Mouse (Mus musculus) kidney, adult 2 months (tissue): ENCODE measurements at regions not wholly inside any gene's neighbourhood (a gene's known extent, or its start where the extent isn't known, plus 50 kb on each side); places are given as distances from the start of the nearest gene placed in this dataset.
A peak's percentile ranks its signal among the peaks of the same experiment; 100 is the strongest.

Experiments
- DNase-seq: peaks from one replicate; pipeline ENCODE4 v3.0.0; 2021
- H3K27ac ChIP-seq: fragments of 200-500 bp; 2 replicates; pipeline ENCODE4 v1.5.1; 2012; ENCODE audit warnings: low read depth, low read length, control low read depth, inconsistent platforms; ENCODE audit not compliant: insufficient read depth
- H3K27me3 ChIP-seq: fragments of 200-500 bp; replicated peaks from 2 replicates; pipeline ENCODE4 v1.6.1; 2012; ENCODE audit warnings: mild to moderate bottlenecking, moderate library complexity, low read length, inconsistent platforms; ENCODE audit not compliant: control insufficient read depth, insufficient read depth
- H3K36me3 ChIP-seq: fragments of 200-500 bp; 2 replicates; pipeline ENCODE4 v1.6.1; 2012; ENCODE audit warnings: mild to moderate bottlenecking, moderate library complexity, low read length, inconsistent platforms; ENCODE audit not compliant: control insufficient read depth, insufficient read depth
- H3K4me1 ChIP-seq: fragments of 200-500 bp; 2 replicates; pipeline ENCODE4 v1.6.1; 2011; ENCODE audit warnings: low read length; ENCODE audit not compliant: control insufficient read depth, insufficient read depth
- H3K4me3 ChIP-seq: fragments of 200-500 bp; 2 replicates; pipeline ENCODE4 v1.5.1; 2011; ENCODE audit warnings: mild to moderate bottlenecking, low read depth, low read length, control low read depth; ENCODE audit not compliant: insufficient read depth
- CTCF ChIP-seq: fragments of 200-500 bp; conservative IDR thresholded peaks from 2 replicates; pipeline ENCODE4 v1.5.1; 2011; ENCODE audit warnings: low read depth, mild to moderate bottlenecking, control low read depth, low read length, moderate library complexity, mixed read lengths; ENCODE audit not compliant: insufficient read depth, insufficient read length
- POLR2A ChIP-seq: fragments of 200-500 bp; IDR thresholded peaks from one replicate; pipeline ENCODE4 v1.6.1; 2011; ENCODE audit warnings: low read depth, low read length, control low read depth
- WGBS: fragments of 180-500 bp; shearing (Covaris S2); methylation state at CpG from one replicate; pipeline ENCODE4 v1.1.7; 2018; 5-methylcytosine and 5-hydroxymethylcytosine counted together

DNA sequence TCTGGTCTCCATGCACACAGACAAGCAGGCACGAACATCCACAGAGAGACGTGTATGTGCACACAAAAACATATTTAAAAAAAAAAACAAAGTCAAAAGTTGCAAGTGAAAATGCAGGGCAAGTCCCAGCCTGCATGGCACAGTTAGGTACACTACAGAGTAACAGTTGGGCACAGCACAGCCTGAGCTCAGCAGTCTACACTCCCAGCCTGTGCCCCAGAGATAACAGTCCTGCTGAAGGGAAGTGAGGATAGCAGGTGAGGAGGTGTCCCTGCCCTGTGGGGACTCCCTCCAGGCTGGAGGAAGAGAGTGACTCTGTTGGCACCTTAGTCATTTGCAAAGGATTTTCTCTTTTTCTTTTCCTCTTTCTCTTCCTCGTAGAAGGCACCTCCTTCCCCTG is 80.9 kb downstream of the Tfap2c start:
- H3K36me3 ChIP-seq, result no peaks in the 10 kb centered on the region
- H3K27ac ChIP-seq, result no peak overlapping the region
- no peaks in the 10 kb centered on the region for H3K4me1 ChIP-seq
- 54% methylated on average over 3 of the region's 3 CpGs for WGBS
- H3K27me3 ChIP-seq, result no peaks in the 10 kb centered on the region
- no peak for TF ChIP-seq POLR2A
- TF ChIP-seq CTCF, result no peak
- no peak overlapping the region for H3K4me3 ChIP-seq
- no peak for DNase-seq

DNA sequence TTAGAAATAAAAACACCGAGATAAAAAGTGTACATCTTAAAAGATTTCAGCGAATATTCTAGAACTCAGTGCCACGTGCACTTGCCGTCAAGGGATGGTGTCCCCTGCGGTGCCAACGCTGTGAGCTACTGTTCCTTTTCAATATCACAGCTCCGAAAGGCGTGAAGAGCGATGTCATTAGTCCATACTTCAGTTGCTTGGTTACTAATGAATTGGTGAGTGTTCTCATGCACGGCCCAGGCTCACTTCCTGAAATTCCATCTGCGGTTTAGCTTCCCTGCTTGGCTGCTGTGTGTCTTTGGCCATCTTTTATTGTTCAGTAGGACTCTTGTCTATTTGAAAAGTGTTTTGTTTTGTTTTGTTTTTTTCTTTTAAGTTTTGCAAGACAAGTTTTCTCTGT is 93.2 kb downstream of the Tfap2c start:
- TF ChIP-seq POLR2A (no peak), CTCF (no peak)
- Histone ChIP-seq H3K36me3 (no peaks in the 10 kb centered on the region), H3K27ac (no peak overlapping the region), H3K4me3 (no peak overlapping the region), H3K27me3 (no peaks in the 10 kb centered on the region), H3K4me1 (no peaks in the 10 kb centered on the region)
- no peak for DNase-seq
- WGBS, result 48% methylated on average over 11 of the region's 11 CpGs

DNA sequence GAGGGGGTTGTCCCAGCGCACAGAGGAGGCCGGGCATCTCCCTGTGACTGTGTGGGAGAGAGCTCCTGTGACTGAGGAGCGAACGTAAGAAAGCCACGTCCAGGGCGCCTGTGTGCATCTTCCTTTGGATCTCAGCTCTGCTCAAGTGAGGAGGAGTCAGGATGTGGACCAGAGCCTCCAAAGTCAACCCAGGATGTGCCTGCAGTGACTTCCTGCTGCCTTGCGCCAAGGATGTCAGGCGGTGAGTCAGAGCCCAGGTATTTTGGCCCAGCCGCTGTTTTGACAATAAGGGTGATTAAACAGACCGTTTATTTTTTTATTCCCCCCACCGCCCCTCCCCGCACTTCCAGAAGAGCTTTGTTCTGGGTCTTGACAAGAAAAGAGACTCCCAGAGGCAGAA is 94.5 kb downstream of the Tfap2c start:
- WGBS, result 5% methylated on average over 12 of the region's 12 CpGs
- peak; percentile 37 for DNase-seq
- Histone ChIP-seq H3K4me3 (no peak overlapping the region), H3K4me1 (no peaks in the 10 kb centered on the region), H3K27ac (no peak overlapping the region), H3K27me3 (no peaks in the 10 kb centered on the region), H3K36me3 (no peaks in the 10 kb centered on the region)
- TF ChIP-seq CTCF, result no peak
- TF ChIP-seq POLR2A, result no peak

DNA sequence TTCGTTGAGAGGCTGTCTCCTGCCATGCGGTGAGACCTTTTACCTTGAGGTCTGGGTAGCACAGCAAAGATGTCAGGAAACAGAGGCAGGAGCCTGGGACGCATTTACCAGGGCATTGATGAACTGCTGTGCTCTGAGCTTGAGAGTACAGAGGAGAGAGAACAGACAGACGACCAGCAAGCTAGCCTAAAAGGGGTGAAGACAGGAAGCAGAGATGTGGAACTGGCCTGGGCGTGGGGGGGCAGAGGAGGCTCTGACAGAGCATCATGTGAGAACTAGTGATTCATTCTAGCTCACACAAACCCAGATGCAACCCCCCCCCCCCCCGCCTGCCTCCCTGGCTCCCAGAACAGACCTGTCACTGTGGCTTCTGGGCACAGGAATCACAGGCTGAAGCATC is 95.1 kb downstream of the Tfap2c start:
- no peak overlapping the region for H3K27ac ChIP-seq
- no peaks in the 10 kb centered on the region for H3K4me1 ChIP-seq
- no peak overlapping the region for H3K4me3 ChIP-seq
- H3K27me3 ChIP-seq, result no peaks in the 10 kb centered on the region
- TF ChIP-seq POLR2A (no peak), CTCF (no peak)
- no peaks in the 10 kb centered on the region for H3K36me3 ChIP-seq
- WGBS, result 20% methylated on average over 6 of the region's 6 CpGs
- no peak for DNase-seq

DNA sequence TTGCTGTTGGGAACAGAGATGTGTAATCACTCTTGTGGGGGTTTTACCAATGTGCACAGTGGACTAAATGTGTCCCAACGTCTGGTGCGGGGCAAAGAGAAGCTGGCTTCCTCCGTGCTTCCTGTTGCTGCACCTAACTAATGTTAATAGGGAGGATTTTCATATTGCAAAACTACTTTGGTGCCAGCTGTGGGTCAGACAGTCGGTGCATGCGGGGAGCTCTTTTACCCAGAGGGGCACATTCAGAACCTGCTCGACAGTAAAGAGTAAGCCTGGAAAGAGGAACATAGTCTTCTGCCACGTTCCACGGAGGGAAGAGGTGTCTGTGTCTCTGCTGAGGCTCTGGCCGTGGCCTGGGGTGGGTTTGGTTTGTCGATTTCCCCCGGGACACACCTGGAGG is 98.7 kb downstream of the Tfap2c start:
- H3K4me1 ChIP-seq, result no peaks in the 10 kb centered on the region
- no peak overlapping the region for H3K4me3 ChIP-seq
- H3K36me3 ChIP-seq, result no peaks in the 10 kb centered on the region
- TF ChIP-seq CTCF (no peak), POLR2A (no peak)
- H3K27ac ChIP-seq, result no peak overlapping the region
- WGBS, result 68% methylated on average over 11 of the region's 11 CpGs
- no peaks in the 10 kb centered on the region for H3K27me3 ChIP-seq
- no peak for DNase-seq

DNA sequence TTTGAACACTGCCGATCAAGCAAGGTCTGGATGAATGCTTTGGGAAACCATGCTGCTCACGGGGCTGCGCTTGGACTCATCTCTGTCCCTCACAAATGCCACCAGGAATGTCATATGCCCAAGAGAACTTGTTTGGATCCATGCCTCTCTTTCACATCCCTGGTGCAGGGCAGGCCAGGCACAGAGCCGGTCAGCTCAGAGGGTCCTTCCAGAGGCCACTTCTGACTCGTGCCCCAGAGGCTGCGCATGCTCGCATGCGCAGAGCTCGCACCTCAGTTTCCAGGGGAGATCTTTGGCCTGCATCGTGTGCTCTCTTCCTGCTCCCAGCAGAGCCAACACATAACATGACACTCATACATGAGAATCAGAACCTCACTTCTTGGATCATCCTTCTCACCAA is 111.1 kb downstream of the Tfap2c start:
- no peak for DNase-seq
- WGBS, result 77% methylated on average over 10 of the region's 10 CpGs
- H3K4me1 ChIP-seq, result no peaks in the 10 kb centered on the region
- no peaks in the 10 kb centered on the region for H3K36me3 ChIP-seq
- no peak overlapping the region for H3K4me3 ChIP-seq
- H3K27ac ChIP-seq, result no peak overlapping the region
- TF ChIP-seq POLR2A, result no peak
- no peak for TF ChIP-seq CTCF
- no peaks in the 10 kb centered on the region for H3K27me3 ChIP-seq

DNA sequence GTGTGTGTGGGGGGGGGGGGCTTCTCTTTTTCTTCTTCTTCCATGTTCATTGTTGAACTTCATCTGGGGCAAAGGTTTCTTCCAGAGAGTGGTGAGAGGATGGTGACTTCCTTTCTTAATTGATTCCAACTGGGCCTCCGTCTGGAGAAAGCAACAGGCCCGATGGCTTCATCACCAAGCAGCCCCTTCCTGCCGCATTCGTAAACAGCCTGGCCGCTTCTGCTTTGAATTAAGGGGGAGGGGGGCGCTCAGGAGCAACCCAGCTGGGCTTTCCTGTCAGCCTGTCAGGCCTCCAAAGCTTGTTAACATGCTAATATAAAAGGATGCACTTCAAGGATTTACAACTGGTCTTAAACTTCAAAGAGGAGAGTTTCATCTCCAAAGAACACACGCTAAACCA is 111.5 kb downstream of the Tfap2c start:
- WGBS, result 11% methylated on average over 7 of the region's 7 CpGs
- Histone ChIP-seq H3K4me1 (no peaks in the 10 kb centered on the region), H3K27me3 (no peaks in the 10 kb centered on the region), H3K4me3 (no peak overlapping the region), H3K36me3 (no peaks in the 10 kb centered on the region), H3K27ac (no peak overlapping the region)
- no peak for TF ChIP-seq CTCF
- TF ChIP-seq POLR2A, result no peak
- DNase-seq, result no peak
